Mouse (Mus musculus): Measurements from ENCODE around the gene Gucd1.

DNA sequence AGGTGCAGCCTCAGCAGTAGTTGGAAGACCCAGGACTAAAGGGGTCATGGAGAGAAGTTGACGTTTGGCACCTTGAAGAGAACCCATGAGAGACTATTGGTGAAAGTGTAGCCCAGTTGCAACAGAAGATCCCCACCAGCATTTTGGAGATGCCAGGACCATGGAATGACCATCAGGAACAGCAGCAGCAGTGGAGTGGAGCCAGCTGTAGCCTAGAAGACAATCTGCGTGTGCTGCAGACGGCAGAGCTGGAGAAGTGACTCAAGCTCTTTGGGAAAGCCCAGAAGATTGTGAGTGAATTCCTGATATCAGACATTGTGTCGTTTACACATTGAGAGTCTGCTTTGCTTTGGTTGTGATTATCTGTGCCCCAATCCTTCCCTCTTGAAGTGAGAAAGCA, 36.1 kb downstream of the Gucd1 start:
- no peak for TF ChIP-seq CTCF (IDR thresholded peaks at IDR 0.05; ENCODE audit: low read depth, low read length)
- TF ChIP-seq POLR2A (IDR thresholded peaks at IDR 0.05; ENCODE audit: extremely low read depth, insufficient read depth, low read length) = no peak

Measured in liver, adult 2 months (tissue).